Mouse (Mus musculus): ENCODE data around the gene Edc3. TPM values are rescaled to one million over a fixed set of nuclear protein-coding genes. Genes with fewer than 3 reads are reported as not detected.

Edc3 gene
- 17.1 TPM for total RNA-seq (2023)

GRCm38 (mm10) chr9:57708068-57708719, at the start of gene Edc3:
Gene Edc3, plus strand, starts transcription at chr9:57708540.

DNA sequence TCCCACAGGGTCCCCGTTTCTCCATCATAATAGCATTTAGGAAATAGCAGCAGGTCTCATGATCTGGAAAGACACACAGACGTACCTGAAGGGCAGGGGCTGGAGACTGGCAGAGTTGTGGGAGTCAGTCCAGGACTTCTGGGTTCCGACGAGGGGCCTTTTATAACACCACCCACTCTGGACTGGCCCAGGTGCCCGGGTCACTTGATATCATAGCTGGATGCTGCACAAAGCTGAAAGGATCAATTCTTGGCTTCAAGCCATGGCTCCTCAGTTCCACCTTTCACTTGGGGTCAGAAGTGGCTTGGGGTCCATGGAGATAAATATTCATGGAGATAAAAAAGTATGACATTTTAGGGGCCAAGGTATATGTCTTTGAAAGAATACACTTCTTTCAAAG, 24.8 kb upstream of the Edc3 start, which contains the start of gene Cyp1a2:
Gene Cyp1a2 (minus strand): TSS at position 184 of the 400 bp plus-strand sequence.

GRCm38 (mm10) chr9:57687751-57688150, 20.6 kb upstream of the Edc3 start, which contains the start of gene Cyp1a1:
Gene Cyp1a1, plus strand, starts transcription at chr9:57687928.

DNA sequence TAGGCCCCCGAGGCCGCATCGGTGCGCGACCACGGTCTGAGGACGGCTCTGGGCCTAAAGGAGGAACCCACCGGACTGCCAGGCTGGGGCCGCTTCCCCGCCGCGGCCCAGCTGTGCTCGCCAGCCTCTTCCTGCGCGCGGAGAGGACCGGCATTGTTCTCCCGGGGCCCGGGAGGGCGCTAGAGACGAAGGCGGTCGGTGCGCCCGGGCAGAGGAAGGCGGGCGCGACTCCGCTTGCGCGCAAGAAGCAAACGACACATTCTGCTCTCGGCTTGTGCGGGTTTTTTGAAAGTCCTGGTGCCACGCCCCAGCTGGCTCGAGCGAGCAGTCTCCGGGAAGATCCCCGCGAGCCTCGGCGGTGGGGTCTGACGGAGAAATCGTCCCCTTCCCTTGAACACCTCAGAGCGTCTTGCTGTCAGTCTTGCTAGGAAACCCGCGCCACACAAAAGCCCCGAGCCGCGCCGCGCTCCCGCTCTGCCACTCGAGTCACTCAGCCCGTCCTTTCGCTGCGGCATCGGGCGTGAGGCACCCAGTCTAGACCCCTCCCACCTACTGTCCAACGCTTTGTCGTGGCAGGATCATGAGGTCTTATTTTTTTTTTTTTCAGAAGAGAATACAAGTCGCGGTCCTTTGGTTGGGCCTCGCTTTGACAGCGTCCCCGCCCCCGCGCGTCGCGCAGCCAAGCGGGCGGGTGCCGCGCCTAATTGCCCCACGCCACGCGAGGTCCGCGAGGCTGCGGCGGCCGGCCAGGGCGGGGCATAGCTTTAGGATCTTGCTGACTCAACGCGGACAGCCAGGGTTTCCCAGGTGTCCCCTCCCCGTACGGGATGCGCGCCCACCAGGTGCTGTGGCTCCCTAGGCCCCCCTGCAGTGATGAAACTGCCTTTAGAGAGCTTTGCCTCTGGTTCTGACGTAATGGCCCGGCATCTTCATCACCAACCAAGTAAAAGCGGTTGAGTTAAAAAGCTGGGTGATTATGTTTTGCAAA, 57.3 kb downstream of the Edc3 start, which contains the start of gene Clk3:
Gene Clk3 (minus strand): TSS at position 497 of the 988 bp plus-strand sequence.

Other genes with a start within 250 kb of the Edc3 start
- gene Scamp5, start 240.5 kb upstream of the Edc3 start, total RNA-seq (2023), result 0.18 TPM
- not detected for gene Rpp25, start 204.5 kb upstream of the Edc3 start, total RNA-seq (2023)
- gene Cox5a, start 187.3 kb upstream of the Edc3 start, total RNA-seq (2023), result 88.2 TPM
- 12.5 TPM for gene Fam219b, start 171.0 kb upstream of the Edc3 start, total RNA-seq (2023)
- 8.2 TPM for gene Mpi, start 155.8 kb upstream of the Edc3 start, total RNA-seq (2023)
- gene Scamp2, start 147.6 kb upstream of the Edc3 start, total RNA-seq (2023), result 95.5 TPM
- gene Ulk3, start 119.1 kb upstream of the Edc3 start, total RNA-seq (2023), result 59.3 TPM
- not detected for gene Cplx3, start 102.3 kb upstream of the Edc3 start, total RNA-seq (2023)
- gene Lman1l, start 87.8 kb upstream of the Edc3 start, total RNA-seq (2023), result 0.88 TPM
- gene Csk, start 54.9 kb upstream of the Edc3 start, total RNA-seq (2023), result 280 TPM
- not detected for gene Cyp1a2, start 24.8 kb upstream of the Edc3 start, total RNA-seq (2023)
- gene Cyp1a1, start 20.6 kb upstream of the Edc3 start, total RNA-seq (2023), result not detected
- gene Clk3, start 57.3 kb downstream of the Edc3 start, total RNA-seq (2023), result 215 TPM
- gene Arid3b, start 128.3 kb downstream of the Edc3 start, total RNA-seq (2023), result 88.6 TPM
- gene Ubl7, start 202.4 kb downstream of the Edc3 start, total RNA-seq (2023), result 85.6 TPM
- 3.6 TPM for gene Sema7a, start 231.6 kb downstream of the Edc3 start, total RNA-seq (2023)

Measured in CD4-positive naive resting alpha-beta T cell, adult 76 days (primary cell).